Mouse (Mus musculus) liver, embryonic 14.5 days (tissue): ENCODE measurements at regions not wholly inside any gene's neighbourhood (a gene's known extent, or its start where the extent isn't known, plus 50 kb on each side); places are given as distances from the start of the nearest gene placed in this dataset.

Experiments
- CTCF ChIP-seq: IDR thresholded peaks from 2 replicates; pipeline ENCODE4 v1.5.1; 2016; ENCODE audit warnings: antibody characterized with exemption, low read depth, control low read depth
- EP300 ChIP-seq: IDR thresholded peaks from 2 replicates; pipeline ENCODE4 v1.6.1; 2016; ENCODE audit warnings: antibody characterized with exemption, low read depth

- TF ChIP-seq CTCF: no peak
- no peak for TF ChIP-seq EP300
Observed at GRCm38 (mm10) chr11:63238655-63239054, 109.9 kb downstream of the Pmp22 start.
